Mouse (Mus musculus) brain, adult 2 months (tissue): Measurements from ENCODE around the gene Gm20075.
A peak's percentile ranks its signal among the peaks of the same experiment; 100 is the strongest.
"Not testable (repeated sequence)": the region's sequence is repeated elsewhere in the genome, so short reads cannot be mapped to it uniquely, and the experiment has no call there.

Experiments used
- DNase-seq: peaks from one replicate; pipeline ENCODE4 v3.0.0; 2011; ENCODE audit warnings: low read depth, low spot score

Gm20075 gene

DNA sequence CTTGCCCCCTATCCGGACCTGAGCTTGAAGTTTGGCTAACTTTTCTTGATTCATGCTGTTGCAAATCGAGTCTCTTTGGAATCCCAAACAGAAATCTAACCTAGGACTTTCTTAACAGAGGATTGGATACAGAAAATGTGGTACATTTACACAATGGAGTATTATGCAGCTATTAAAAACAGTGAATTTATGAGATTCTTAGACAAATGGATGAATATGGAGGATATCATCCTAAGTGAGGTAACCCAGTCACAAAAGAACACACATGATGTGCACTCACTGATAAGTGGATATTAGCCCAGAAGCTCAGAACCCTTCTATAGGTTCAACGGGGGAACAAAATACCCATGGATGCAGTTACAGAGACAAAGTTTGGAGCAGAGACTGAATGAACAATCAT, at the start of gene Gm20075:
Gene Gm20075, minus strand, starts transcription at position 101 of the 400 bp plus-strand sequence.
- not testable (repeated sequence) for DNase-seq

DNA sequence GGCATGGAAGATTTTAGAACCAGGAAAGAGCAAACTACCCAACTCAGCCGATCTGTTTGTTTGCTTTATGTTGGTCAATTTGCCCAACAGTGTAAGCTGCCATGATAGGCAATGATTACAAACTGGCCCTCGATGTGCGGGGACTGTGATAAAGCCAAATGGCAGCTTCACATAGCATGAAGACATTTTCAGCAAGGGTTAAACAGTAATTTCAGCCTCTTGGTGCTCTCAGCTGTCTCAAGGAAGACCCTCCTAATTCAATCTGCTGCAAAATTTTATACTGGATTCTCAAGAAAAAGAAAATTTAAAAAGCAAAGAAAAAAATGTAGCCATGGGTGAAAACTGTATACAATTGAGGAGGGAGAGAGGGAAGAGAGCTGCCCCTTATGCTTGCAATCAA, 47.9 kb upstream of the Gm20075 start:
- DNase-seq: no peak

DNA sequence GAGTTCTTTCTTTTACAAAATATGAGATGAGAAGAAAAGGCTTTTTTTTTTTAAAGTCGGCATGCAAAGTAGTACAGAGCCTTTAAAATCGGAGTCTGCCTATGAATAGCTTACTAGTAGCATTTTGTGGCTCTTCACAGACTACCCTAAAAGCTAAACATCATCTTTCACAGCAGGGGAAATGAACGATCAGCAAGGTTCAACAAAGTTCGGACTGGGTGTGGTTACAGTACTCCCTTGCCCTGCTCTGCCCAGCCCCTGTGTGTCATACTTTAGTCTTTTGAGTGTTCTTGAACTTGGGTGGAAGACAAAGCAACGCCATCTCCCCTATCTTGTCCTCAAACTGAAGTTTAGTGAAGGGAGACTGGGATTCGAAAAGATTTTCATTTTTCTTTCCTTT, 45.5 kb upstream of the Gm20075 start:
- DNase-seq: no peak

DNA sequence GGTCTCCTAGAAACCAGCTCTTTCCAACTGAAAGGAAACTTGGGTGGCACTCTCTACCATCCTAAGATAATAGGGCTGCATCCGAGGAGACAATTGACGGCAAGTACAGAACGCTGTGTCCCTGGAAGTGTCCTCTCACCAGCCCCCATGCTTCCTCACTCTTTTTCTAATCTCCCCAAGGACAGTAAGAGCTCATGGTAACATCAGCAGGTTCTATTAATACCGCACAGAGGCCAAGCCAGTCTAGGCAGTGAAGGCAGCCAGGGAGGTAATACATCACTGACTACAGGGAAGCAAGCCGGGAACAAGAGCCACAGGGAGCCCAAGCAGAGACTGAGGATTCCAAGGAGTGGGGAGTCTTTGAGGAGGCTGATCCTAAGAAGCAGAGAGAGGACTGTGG, 43.8 kb upstream of the Gm20075 start:
- no peak for DNase-seq

DNA sequence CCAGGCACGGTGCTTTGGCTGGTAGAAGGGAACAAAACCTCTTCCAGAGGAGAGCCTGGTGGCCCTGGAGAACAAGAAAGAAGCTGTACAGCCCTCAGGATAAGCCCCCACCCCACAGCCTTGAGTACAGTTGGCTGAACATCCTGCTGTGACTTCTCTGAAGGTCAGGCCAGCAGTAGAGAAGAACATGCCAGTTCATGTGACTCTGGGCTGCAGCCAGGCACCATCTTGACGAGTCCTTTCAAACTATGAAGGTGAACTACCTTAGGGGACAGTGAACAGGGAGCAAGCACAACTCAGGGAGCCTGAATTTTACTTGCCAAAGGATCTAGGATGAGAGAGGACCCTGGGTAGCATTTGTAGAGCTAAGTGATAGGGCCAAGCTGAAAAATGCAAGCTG, 31.5 kb upstream of the Gm20075 start:
- no peak for DNase-seq

DNA sequence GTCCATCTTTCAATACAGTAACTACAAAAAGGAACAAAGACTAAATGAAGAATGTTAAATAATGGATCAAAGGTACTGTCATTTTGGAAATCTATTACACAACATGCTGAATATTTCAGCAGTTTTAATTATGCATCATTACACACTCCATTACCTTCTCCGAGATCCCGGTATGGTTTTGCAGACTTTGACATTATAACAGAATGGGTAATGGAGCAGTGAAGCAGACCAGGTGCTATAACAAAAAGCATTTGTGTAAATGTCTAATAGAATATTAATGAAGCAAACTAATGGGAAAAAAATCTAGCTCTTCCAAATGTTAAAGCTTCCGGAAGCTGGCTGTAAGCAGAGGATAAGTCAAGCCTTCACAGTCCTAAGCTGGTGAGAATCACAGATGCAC, 29.6 kb upstream of the Gm20075 start:
- DNase-seq: no peak

GRCm38 (mm10) chr13:96106367-96106766, 25.2 kb upstream of the Gm20075 start:
- no peak for DNase-seq

DNA sequence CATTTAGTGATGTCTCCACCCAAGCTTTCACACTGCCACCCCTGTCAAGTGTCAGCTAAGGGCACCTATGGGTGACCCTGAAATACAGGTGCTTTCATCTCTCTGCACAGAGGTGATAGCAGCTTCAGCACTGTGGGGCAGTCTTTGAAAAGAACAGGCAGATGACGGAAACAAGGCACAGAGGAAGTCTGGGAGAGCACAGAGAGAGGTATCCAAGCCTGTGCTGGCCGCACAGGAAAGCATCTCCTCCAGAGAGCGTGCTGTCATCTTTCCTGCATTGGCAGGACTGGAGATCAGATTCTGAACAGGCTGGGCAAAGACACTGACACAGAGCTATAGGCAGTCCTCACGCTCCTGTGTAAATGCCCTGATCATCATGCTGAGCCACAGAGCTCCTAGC, 9.8 kb upstream of the Gm20075 start:
- no peak for DNase-seq

DNA sequence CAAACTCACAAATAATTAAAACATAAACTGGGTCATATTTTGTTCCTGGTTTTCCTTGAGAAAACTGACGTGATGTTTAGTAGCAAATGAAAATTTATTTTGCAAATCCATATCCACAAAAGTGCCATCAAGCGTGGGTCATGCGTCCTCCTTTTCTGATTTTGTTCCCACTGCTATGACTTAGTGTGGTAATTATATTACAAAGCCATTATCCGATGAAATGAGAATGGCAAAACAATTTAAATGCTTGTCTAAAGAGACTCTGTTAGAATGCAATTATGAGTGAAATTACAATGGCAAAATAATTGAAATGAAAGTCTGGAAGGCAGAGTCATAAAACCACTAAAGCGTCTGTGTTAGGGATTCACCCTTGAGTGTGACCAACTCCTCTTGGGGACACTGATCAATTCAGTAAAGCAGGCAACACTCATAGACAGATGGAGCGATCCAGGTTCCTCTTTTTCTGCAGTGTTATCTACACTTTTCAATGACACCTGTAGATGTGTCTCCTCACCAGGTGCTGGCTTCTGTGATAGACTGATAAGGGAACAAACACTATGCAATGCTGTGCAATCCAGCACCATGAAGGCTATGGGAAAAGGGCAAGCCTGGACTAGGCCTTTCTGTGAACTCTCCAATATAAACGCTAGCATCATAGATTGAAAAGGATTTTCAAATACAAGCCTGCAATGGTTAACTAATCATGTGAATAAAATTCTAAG, 4.6 kb upstream of the Gm20075 start:
- DNase-seq: no peak

GRCm38 (mm10) chr13:96081754-96082153, 578 bp upstream of the Gm20075 start, which contains the start of gene Gm17190:
Gene Gm17190 (plus strand): TSS chr13:96082054.
- DNase-seq: not testable (repeated sequence)

DNA sequence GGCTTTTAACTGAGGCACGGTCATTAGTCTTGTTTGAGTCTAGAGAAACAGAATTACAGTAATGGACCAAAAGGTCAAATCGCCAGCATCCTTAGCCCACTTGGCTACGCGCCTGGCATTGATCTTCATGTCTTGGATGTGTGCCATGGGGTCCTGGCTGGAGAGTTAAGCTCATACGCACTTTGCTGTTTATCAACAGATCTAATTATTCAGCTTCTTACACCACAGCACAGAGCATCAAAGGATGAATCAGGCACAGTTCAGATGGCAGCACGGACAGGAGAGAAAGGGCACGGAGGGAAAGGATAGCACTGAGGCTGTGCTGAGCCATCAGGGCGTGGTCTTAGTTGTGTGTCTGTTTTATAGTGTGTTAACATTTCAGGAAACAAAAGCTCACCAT, 7.6 kb downstream of the Gm20075 start:
- DNase-seq: no peak

GRCm38 (mm10) chr13:96052755-96053154, 28.4 kb downstream of the Gm20075 start:
- DNase-seq: no peak

- DNase-seq: no peak
Measured at GRCm38 (mm10) chr13:96045396-96045795, 35.8 kb downstream of the Gm20075 start.

DNA sequence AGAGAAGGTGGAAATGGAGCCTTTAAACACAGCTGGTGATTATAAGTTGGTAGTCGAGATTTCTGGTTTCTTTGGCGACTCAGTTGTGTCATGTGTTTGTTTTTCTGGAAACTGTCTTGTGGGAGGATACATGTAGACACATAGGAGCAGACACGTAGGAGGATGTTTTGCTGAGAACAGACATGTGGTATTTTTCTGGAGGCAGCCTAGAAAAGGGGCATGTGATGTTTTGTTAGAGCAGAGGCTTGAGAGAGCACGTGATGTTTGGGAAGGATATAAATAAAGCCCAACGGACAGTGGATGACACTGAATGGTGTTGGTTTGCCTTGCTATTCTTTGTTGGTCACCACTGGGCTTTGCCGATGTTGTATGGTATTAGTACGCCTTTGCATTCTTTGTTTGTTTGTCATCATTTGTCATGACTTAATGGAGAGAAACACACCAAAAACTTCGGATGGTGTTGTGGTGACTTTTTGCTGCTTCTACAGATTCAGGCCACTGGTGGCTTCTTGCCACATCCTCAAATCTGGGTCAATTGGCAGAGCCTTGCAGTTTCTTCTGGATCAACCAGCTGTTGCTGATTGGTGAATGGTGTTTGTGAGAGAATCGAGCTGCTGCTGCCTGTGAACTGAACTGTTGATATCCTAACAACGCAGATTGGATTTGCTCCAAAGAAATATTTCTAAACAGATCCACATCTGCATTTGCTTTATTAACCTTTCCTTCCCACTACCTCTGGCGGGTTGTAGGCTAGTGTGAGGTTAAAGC, 40.7 kb downstream of the Gm20075 start:
- peak; percentile 41 for DNase-seq

DNA sequence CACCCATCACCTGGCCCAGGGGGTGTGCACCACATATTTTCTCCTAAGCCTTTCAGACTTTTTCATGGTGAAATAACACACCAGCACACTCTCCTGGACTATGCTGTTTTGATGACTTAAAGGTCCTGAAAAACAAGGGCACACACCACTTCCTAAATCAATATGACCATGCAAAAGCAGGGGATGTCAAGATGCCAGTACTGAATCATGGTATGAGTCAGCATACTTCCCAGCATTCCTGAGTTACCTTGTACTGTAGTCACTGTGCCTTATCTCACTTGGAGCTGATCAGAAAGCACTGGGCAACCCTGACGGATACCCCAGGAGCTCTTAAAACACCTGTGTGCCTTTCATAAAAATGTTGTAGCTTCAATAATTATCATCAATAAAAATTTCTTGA, 41.6 kb downstream of the Gm20075 start:
- no peak for DNase-seq

GRCm38 (mm10) chr13:96030368-96031223, 50.6 kb downstream of the Gm20075 start:
- peak; percentile 74 for DNase-seq
